Mouse (Mus musculus) T-helper 2 cell (primary cell): ENCODE results near the gene Doxl2.
"Not testable (repeated sequence)": the region's sequence is repeated elsewhere in the genome, so short reads cannot be mapped to it uniquely, and the experiment has no call there.

Experiments used
- in situ Hi-C: fragments of 300-600 bp; cut with MboI, MseI; formaldehyde crosslinking; loops from one replicate; pipeline ENCODE4 v1.15.1; 2025; ENCODE audit warnings: high pct_unique_total_duplicates

Doxl2 gene

DNA sequence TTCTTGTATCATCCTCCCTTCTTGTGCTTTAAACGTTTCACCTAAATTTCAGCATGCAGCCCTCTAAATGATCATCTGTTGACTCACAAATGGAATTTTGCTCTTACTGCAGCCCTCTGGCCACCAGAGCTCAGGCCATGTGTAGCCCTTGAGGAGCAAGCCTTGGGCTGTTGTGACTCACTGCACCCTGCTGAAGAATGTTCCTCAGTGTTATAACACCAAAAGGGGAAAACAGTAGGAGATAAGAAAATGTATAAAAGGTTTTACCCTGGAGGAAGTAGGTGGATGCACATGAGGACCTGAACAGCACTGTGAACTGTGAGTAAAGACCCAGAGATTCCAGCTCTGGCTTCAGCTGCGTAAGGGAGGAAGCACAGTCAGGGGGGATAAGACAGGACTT is at the start of gene Doxl2:
Gene Doxl2 (plus strand): TSS at position 301 of the 400 bp plus-strand sequence.
- in situ Hi-C loops, result no loop called here

GRCm38 (mm10) chr6:48929595-48929994 is 45.2 kb upstream of the Doxl2 start, which contains the start of gene 1600015I10Rik:
TSS of gene 1600015I10Rik (plus strand) at chr6:48929895.
- in situ Hi-C loops, result no loop called here

DNA sequence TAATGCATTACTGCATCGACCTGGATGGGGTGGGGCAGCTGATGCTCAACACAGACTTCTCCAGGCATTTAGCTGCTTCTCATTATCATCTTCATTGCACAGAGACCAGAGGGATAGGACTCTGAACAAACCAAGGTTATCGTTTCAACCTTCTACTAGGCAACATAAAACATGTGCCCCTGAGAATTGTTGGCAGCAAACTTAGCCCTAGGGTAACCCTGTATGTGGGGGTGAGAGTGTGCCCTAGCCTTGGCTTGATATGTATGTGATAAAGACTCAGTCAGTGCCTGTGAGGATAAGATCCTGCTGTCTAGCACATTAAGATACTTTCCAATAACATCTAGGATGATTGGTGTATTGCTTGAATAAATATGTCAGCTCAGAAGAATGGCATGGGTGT is 25.2 kb upstream of the Doxl2 start:
- in situ Hi-C loops, result no loop called here

DNA sequence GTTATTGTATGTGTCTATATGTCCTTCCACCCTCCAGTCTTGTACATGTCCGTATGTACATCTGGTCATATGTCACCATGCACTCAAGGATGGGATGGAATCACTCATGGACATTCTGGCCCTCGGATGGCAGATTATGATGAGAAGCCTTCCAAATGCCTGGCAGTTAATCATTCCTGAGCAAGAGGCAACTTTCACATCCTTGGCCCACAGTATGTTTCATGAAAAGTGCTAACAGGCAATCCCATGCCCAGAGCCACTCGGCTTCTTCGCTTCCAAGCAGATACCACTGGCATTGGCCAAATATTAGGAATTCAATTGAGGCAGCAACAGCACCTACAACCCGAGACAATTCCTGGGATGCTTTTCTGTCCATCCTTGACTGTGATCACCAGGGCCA is 24.1 kb upstream of the Doxl2 start:
- in situ Hi-C loops, result no loop called here

- in situ Hi-C loops, result no loop called here
These were observed 23.1 kb upstream of the Doxl2 start for GRCm38 (mm10) chr6:48951630-48952029.

GRCm38 (mm10) chr6:48953220-48953619 is 21.5 kb upstream of the Doxl2 start:
- in situ Hi-C loops, result no loop called here

GRCm38 (mm10) chr6:48954211-48954610 is 20.6 kb upstream of the Doxl2 start:
- in situ Hi-C loops, result no loop called here

GRCm38 (mm10) chr6:48954946-48955345 is 19.8 kb upstream of the Doxl2 start:
- in situ Hi-C loops, result no loop called here

GRCm38 (mm10) chr6:48956785-48957184 is 18.0 kb upstream of the Doxl2 start:
- in situ Hi-C loops, result no loop called here

- in situ Hi-C loops, result no loop called here
These were observed 16.7 kb upstream of the Doxl2 start for GRCm38 (mm10) chr6:48958053-48958452.

DNA sequence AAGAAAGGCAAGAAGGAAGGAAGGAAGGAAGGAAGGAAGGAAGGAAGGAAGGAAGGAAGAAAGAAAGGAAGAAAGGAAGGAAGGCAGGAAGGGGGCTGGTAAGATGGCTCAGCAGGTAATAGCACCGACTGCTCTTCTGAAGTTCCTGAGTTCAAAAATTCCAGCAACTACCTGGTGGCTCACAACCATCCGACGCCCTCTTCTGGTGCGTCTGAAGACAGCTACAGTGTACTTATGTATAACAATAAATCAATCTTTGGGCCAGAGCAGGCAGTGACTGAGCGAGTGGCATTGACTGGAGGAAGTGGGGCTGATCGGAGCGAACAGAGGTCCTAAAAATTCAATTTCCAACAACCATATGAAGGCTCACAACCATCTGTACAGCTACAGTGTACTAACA is 15.6 kb upstream of the Doxl2 start:
- in situ Hi-C loops, result not testable (repeated sequence)

DNA sequence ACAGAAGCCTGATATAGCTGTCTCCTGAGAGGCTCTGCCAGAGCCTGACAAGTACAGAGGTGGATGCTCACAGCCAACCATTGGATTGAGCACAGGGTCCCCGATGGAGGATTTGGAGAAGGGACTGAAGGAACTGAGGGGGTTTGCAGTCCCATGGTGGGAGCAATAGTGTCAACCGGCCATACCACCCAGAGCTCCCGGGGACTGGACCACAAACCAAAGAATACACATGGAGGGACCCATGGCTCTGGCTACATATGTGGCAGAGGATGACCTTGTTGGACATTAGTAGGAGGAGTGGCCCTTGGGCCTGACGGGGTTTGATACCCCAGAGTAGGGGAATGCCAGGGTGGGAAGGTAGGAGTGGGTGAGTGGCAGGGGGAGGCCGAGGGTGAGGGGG is 8.1 kb upstream of the Doxl2 start:
- in situ Hi-C loops, result not testable (repeated sequence)

DNA sequence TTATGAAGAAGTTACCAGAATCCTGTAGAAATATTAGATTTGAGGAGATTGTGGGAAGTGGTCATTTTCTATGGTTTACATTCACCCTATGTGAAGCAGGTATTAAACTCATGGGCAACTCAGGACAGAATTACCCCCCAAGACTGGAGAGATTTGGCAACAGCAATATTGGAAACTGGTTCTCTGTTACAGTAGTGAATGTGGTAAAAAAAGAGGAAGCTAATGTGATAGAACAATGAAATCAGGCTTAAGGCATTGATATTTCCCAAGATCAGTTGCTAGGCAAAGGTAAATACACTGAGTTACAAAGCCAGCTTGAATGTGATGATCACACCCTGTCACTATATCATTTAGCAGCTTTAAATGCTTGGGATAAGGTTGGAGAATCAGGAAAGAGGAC is 6.9 kb upstream of the Doxl2 start:
- in situ Hi-C loops, result no loop called here

- in situ Hi-C loops, result no loop called here
These were observed 4.9 kb downstream of the Doxl2 start for GRCm38 (mm10) chr6:48979616-48980015.

GRCm38 (mm10) chr6:48982305-48982704 is 7.5 kb downstream of the Doxl2 start:
- in situ Hi-C loops, result no loop called here

- in situ Hi-C loops, result no loop called here
These were observed 11.8 kb downstream of the Doxl2 start, which contains the start of gene Svs1 for GRCm38 (mm10) chr6:48986444-48986990. TSS of gene Svs1 (plus strand) at chr6:48986861.

GRCm38 (mm10) chr6:48989971-48990370 is 15.2 kb downstream of the Doxl2 start:
- in situ Hi-C loops, result no loop called here

- in situ Hi-C loops, result no loop called here
These were observed 17.2 kb downstream of the Doxl2 start for GRCm38 (mm10) chr6:48991991-48992390.

- in situ Hi-C loops, result no loop called here
These were observed 23.4 kb downstream of the Doxl2 start for GRCm38 (mm10) chr6:48998186-48998585.

DNA sequence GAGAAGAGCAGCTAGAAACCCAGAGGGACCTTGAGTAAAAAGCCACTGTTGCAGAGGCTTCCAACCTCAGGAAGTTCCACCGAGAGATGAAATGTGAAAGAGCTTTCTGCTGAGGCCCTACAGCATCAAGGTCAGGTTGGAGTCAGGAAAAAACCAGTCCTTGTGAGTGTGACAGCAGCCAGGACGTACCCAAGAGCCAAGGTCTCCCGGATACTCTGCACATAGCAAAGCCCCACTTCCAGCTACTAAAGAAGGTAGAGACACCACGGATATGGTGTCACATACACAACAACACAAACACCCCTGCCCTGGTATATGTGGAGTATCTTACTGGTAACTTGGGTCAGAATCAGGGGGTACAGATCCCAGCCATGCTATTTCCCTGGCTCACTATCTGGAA is 24.0 kb downstream of the Doxl2 start:
- in situ Hi-C loops, result no loop called here

DNA sequence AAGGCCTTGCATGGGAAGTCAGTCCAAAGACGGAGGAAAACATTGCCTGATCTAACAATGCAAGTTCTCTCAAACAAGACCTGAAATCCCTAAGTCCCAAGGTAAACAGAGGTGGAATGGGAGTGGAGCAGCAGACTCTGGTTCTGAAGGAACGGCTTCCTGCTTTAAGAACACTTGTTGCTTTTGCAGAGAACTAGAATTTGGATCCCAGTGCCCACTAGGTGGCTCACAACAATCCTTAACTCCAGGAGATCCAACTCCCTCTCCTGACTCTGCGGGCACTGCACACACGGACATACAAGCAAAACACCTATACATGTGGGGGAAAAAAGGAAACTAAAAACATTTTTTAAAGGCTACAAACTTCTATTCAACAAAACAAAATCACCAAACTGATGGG is 28.6 kb downstream of the Doxl2 start:
- in situ Hi-C loops, result no loop called here

GRCm38 (mm10) chr6:49007981-49008380 is 33.2 kb downstream of the Doxl2 start:
- in situ Hi-C loops, result no loop called here

DNA sequence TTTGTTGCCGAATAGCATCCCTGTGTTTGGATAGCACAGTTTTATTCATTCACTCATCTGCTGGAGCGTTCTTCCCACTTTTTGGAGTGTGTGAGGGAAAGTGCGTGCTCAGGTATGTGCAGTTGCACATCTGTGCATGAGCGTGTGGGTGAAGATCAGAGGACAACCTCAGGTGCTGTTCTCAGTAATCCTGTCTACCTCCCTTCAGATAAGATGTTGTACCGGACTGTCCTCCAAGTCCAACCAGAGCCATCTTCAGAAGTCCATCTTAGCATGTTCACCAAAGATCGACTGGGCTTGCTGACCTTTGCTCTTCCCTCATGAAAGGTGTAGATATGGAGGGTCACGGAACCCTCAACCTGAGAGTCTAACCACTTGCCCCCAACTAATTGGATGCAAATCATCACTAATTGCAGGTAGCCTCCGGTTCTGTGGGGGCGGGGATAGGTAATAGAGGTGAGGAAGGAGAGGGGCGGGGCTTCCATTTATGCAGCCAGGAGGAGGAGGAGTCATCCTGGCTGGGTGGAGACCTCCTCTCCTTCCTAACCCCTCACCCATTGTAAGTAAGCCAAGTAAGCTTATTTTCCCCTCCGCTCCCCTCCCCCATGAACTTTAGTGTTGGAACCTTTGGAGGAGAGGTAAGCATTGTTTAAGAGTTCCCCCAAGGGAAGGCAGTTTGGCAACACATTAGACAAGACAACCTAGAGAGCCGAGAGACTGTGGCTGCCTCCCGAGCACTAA is 33.8 kb downstream of the Doxl2 start:
- in situ Hi-C loops, result no loop called here
